Mouse (Mus musculus) midbrain, postnatal 0 days (tissue): ENCODE measurements around the gene Itpr1. TPM values are rescaled to one million over a fixed set of nuclear protein-coding genes. Genes with fewer than 3 reads are reported as not detected.

Source experiments
- ATAC-seq: fragments of 200-750 bp; cut with Nextera tagmentation; 2 replicates; pipeline ENCODE4 v1.8.0; 2017; ENCODE audit warnings: moderate number of reproducible peaks, mild to moderate bottlenecking, moderate TSS enrichment, moderate library complexity; ENCODE audit not compliant: low FRiP score
- DNase-seq: peaks from one replicate; pipeline ENCODE4 v3.0.0-alpha.2; 2015; ENCODE audit warnings: low spot score
- H3K27ac ChIP-seq: fragments of 300-500 bp; sonication (generic); 2 replicates; pipeline ENCODE4 v1.5.1; 2014; ENCODE audit warnings: low read depth, mild to moderate bottlenecking, low read length, mixed read lengths
- H3K27me3 ChIP-seq: fragments of 300-500 bp; sonication (generic); 2 replicates; pipeline ENCODE4 v1.6.1; 2014; ENCODE audit warnings: low read length, control low read depth, mixed read lengths; ENCODE audit not compliant: insufficient read depth
- H3K36me3 ChIP-seq: fragments of 300-500 bp; sonication (generic); 2 replicates; pipeline ENCODE4 v1.6.1; 2014; ENCODE audit warnings: low read length, control low read depth, mixed read lengths; ENCODE audit not compliant: insufficient read depth
- H3K4me1 ChIP-seq: fragments of 300-500 bp; sonication (generic); 2 replicates; pipeline ENCODE4 v1.6.1; 2014; ENCODE audit warnings: mild to moderate bottlenecking, control low read depth, antibody characterized with exemption, low read length, mixed read lengths; ENCODE audit not compliant: insufficient read depth
- H3K4me2 ChIP-seq: fragments of 300-500 bp; sonication (generic); 2 replicates; pipeline ENCODE4 v1.6.1; 2014; ENCODE audit warnings: low read depth, mild to moderate bottlenecking, low read length, mixed read lengths; ENCODE audit not compliant: poor library complexity, severe bottlenecking
- H3K4me3 ChIP-seq: fragments of 300-500 bp; sonication (generic); 2 replicates; pipeline ENCODE4 v1.5.1; 2014; ENCODE audit warnings: low read depth, mild to moderate bottlenecking, low read length, moderate library complexity
- H3K9ac ChIP-seq: fragments of 300-500 bp; sonication (generic); replicated peaks from 2 replicates; pipeline ENCODE4 v1.6.1; 2014; ENCODE audit warnings: mild to moderate bottlenecking, low read length, moderate library complexity, mixed read lengths; ENCODE audit not compliant: poor library complexity, severe bottlenecking
- H3K9me3 ChIP-seq: fragments of 300-500 bp; sonication (generic); 2 replicates; pipeline ENCODE4 v1.6.1; 2016; ENCODE audit warnings: low read length, control low read depth
- CTCF ChIP-seq: IDR thresholded peaks from 2 replicates; pipeline ENCODE4 v1.5.1; 2016; ENCODE audit warnings: antibody characterized with exemption, mild to moderate bottlenecking
- WGBS: fragments of 180-500 bp; shearing (Covaris S2); extraction: QIAGEN DNeasy Blood & Tissue Kit; methylation state at CpG from one replicate; pipeline ENCODE4 v1.1.7; 2014; 5-methylcytosine and 5-hydroxymethylcytosine counted together
- polyA plus RNA-seq: library from polyadenylated mRNA; unstranded; fragments of >200 nt; fragmentation: Nextera tagmentation; extraction: Ambion mirVana; gene quantifications from 2 replicates; pipeline ENCODE4 v1.2.1, GENCODE M21; 2015
- total RNA-seq: library from RNA; depleted of rRNA; stranded (reverse); fragments of >200 nt; gene quantifications from 2 replicates; pipeline ENCODE4 v1.2.3, GENCODE M21; 2014

The Itpr1 gene
- total and polyA plus RNA-seq, 2 experiments from 2014 or later, result 3.3 to 23.2 TPM

GRCm38 (mm10) chr6:108226230-108226629 lies 13.3 kb downstream of the Itpr1 start:
- Histone ChIP-seq H3K4me3 (no peak overlapping the region), H3K36me3 (no peaks in the 10 kb centered on the region), H3K4me2 (no peak overlapping the region), H3K27ac (no peak overlapping the region), H3K9me3 (no peaks in the 10 kb centered on the region), H3K9ac (no peak overlapping the region), H3K4me1 (no peaks in the 10 kb centered on the region), H3K27me3 (no peaks in the 10 kb centered on the region)
- 80% methylated on average over 7 of the region's 7 CpGs for WGBS
- ATAC-seq (no peak), DNase-seq (no peak)
- no peak for TF ChIP-seq CTCF

GRCm38 (mm10) chr6:108227461-108227860 lies 14.6 kb downstream of the Itpr1 start:
- no peak for TF ChIP-seq CTCF
- Histone ChIP-seq H3K27ac (no peak overlapping the region), H3K9me3 (no peaks in the 10 kb centered on the region), H3K4me1 (no peaks in the 10 kb centered on the region), H3K9ac (no peak overlapping the region), H3K4me2 (no peak overlapping the region), H3K36me3 (no peaks in the 10 kb centered on the region), H3K4me3 (no peak overlapping the region), H3K27me3 (no peaks in the 10 kb centered on the region)
- 84% methylated on average over 6 of the region's 6 CpGs for WGBS
- ATAC-seq (no peak), DNase-seq (no peak)

GRCm38 (mm10) chr6:108228048-108228447 lies 15.2 kb downstream of the Itpr1 start:
- TF ChIP-seq CTCF, result no peak
- Histone ChIP-seq H3K27me3 (no peaks in the 10 kb centered on the region), H3K9me3 (no peaks in the 10 kb centered on the region), H3K9ac (no peak overlapping the region), H3K4me2 (no peak overlapping the region), H3K27ac (no peak overlapping the region), H3K36me3 (no peaks in the 10 kb centered on the region), H3K4me3 (no peak overlapping the region), H3K4me1 (no peaks in the 10 kb centered on the region)
- 79% methylated on average over 6 of the region's 6 CpGs for WGBS
- ATAC-seq (no peak), DNase-seq (no peak)

GRCm38 (mm10) chr6:108228601-108229000 lies 15.7 kb downstream of the Itpr1 start:
- no peaks in the 10 kb centered on the region for H3K36me3 ChIP-seq
- H3K27me3 ChIP-seq, result no peaks in the 10 kb centered on the region
- no peak for DNase-seq
- ATAC-seq, result no peak
- H3K4me1 ChIP-seq, result no peaks in the 10 kb centered on the region
- WGBS, result 15% methylated on average over 2 of the region's 2 CpGs
- no peak overlapping the region for H3K27ac ChIP-seq
- H3K4me2 ChIP-seq, result no peak overlapping the region
- no peak overlapping the region for H3K9ac ChIP-seq
- H3K9me3 ChIP-seq, result no peaks in the 10 kb centered on the region
- no peak for TF ChIP-seq CTCF
- no peak overlapping the region for H3K4me3 ChIP-seq

GRCm38 (mm10) chr6:108230608-108231007 lies 17.7 kb downstream of the Itpr1 start:
- Histone ChIP-seq H3K36me3 (no peaks in the 10 kb centered on the region), H3K4me1 (no peaks in the 10 kb centered on the region), H3K4me2 (no peak overlapping the region), H3K27me3 (no peaks in the 10 kb centered on the region), H3K9me3 (no peaks in the 10 kb centered on the region), H3K27ac (no peak overlapping the region), H3K4me3 (no peak overlapping the region), H3K9ac (no peak overlapping the region)
- 92% methylated on average over 3 of the region's 3 CpGs for WGBS
- DNase-seq, result no peak
- ATAC-seq, result no peak
- no peak for TF ChIP-seq CTCF

- DNase-seq (no peak), ATAC-seq (no peak)
- no peaks in the 10 kb centered on the region for H3K9me3 ChIP-seq
- no peaks in the 10 kb centered on the region for H3K36me3 ChIP-seq
- TF ChIP-seq CTCF, result peak; percentile 30
- WGBS, result 83% methylated on average over 11 of the region's 11 CpGs
- no peaks in the 10 kb centered on the region; the same call in 1 of the 2 replicates for H3K4me1 ChIP-seq
- no peak overlapping the region for H3K4me2 ChIP-seq
- no peaks in the 10 kb centered on the region for H3K27me3 ChIP-seq
- H3K27ac ChIP-seq, result no peak overlapping the region
- no peak overlapping the region for H3K4me3 ChIP-seq
- H3K9ac ChIP-seq, result no peak overlapping the region
Observed at GRCm38 (mm10) chr6:108231892-108232710, 19.2 kb downstream of the Itpr1 start.
